Mouse (Mus musculus) kidney, adult 2 months (tissue): ENCODE measurements around the gene Mapkapk2.

Experiments
- CTCF ChIP-seq: fragments of 200-500 bp; conservative IDR thresholded peaks from 2 replicates; pipeline ENCODE4 v1.5.1; 2011; ENCODE audit warnings: low read depth, mild to moderate bottlenecking, control low read depth, low read length, moderate library complexity, mixed read lengths; ENCODE audit not compliant: insufficient read depth, insufficient read length
- POLR2A ChIP-seq: fragments of 200-500 bp; IDR thresholded peaks from one replicate; pipeline ENCODE4 v1.6.1; 2011; ENCODE audit warnings: low read depth, low read length, control low read depth

GRCm38 (mm10) chr1:131020425-131021310 lies 77.0 kb downstream of the Mapkapk2 start:
- TF ChIP-seq CTCF (no peak), POLR2A (no peak)
